Mouse (Mus musculus): ENCODE measurements at regions not wholly inside any gene's neighbourhood (a gene's known extent, or its start where the extent isn't known, plus 50 kb on each side); places are given as distances from the start of the nearest gene placed in this dataset.

DNA sequence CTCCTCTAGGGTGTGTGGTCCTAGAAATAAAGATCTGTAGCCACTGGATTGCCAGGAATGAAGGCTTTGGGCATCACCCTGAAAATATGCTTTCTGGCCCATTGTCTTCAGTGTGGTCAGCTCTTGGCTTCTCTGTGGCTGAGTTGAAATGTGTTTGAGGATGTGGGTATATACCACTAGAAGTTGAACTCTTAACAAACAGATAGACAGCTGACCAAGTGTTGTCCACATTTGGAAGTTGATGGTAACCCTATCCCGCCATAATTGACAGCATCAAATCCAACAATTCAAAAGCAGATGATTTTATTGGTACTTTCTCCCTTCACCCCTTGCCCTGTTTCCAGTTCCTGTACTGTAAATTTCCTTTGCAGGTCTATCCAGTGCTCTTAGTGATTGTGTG, 448.7 kb downstream of the Fgf9 start:
- TF ChIP-seq CTCF (IDR thresholded peaks at IDR 0.05; ENCODE audit: extremely low read depth, insufficient read depth, low read length), result no peak
- no peak for TF ChIP-seq POLR2A (IDR thresholded peaks at IDR 0.05; ENCODE audit: extremely low read depth, insufficient read depth, low read length)
